Mouse (Mus musculus) CH12.LX (cell line): ENCODE results near the gene AI837181.
A peak's percentile ranks its signal among the peaks of the same experiment; 100 is the strongest.

Source experiments
- CHD1 ChIP-seq: IDR thresholded peaks from 2 replicates; pipeline ENCODE4 v1.6.1; 2012; ENCODE audit warnings: low read depth, low read length, improper control_type of control experiment, inconsistent platforms
- CTCF ChIP-seq, 2 experiments: IDR thresholded peaks in 1 of 2; conservative IDR thresholded peaks in 1 of 2; 2 replicates each; pipeline ENCODE4 v1.5.1; 2011 to 2012; ENCODE audit warnings: low read depth in 2 of 2, low read length in 2 of 2, improper control_type of control experiment in 1 of 2, inconsistent platforms in 1 of 2, mild to moderate bottlenecking in 1 of 2, moderate library complexity in 1 of 2
- KAT2A ChIP-seq: IDR thresholded peaks from 2 replicates; pipeline ENCODE4 v1.6.1; 2012; ENCODE audit warnings: low read length, improper control_type of control experiment, inconsistent platforms; ENCODE audit not compliant: insufficient replicate concordance
- MAX ChIP-seq: IDR thresholded peaks from 2 replicates; pipeline ENCODE4 v1.6.1; 2011; ENCODE audit warnings: low read length, improper control_type of control experiment
- MEF2A ChIP-seq: IDR thresholded peaks from 2 replicates; pipeline ENCODE4 v1.6.1; 2014; ENCODE audit warnings: low read depth, mild to moderate bottlenecking, inconsistent platforms, low read length, improper control_type of control experiment, borderline replicate concordance
- POLR2A ChIP-seq: IDR thresholded peaks from 2 replicates; pipeline ENCODE4 v1.6.1; 2011; ENCODE audit warnings: low read depth, mild to moderate bottlenecking, improper control_type of control experiment, low read length
- TBP ChIP-seq: conservative IDR thresholded peaks from 2 replicates; pipeline ENCODE4 v1.6.1; 2011; ENCODE audit warnings: low read depth, low read length, improper control_type of control experiment

DNA sequence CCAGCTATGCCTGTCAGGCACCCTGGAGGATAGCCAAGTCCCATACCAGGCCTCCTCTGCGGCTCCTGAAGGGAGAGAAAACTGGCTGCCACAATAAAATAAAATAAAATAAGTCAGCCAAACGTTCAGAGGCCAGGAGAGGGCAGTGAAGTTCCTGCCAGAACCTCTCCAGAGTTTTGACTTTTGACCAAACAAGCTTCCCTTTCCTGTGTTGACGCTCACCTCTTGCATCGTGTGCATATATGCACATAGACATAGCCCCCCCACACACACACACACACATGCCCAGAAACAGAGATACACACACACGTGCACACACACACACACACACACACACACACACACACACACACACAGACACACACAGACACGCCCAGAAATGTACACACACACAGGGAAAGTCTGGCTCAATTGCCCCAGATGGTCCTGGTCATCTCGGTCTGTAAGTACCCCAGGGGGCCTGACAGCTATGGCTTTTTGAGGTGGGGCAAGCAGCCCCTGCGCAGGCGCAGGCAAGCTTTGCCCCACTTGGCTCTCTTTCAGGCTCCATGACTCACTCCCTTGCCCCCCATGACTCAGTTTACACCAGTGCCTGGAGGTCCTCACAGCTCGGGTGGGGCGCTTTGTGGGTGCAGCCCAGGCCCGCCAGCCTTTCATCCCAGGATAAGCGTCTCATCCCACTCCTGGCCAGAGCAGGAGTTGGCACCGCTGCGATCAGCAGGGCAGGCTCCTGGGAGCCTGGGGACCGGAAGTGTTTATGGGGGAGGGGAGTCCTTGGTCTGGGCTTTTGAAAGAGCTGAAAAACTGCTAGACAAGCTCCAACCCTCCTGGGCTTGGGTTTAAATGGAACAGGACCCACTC, 8.3 kb downstream of the AI837181 start:
- TF ChIP-seq POLR2A (no peak), TBP (no peak), CHD1 (no peak), MEF2A (no peak), CTCF (conservative IDR thresholded peaks at IDR 0.05 in 1 of 2, IDR thresholded peaks at IDR 0.05 in 1 of 2; ENCODE audit: low read depth in 2 of 2, low read length in 2 of 2) (peak in 1 of 2 experiments; percentile 51; a peak in 2 of 4 replicates), KAT2A (no peak), MAX (no peak)
